Mouse (Mus musculus) neutrophil, adult 59 days (primary cell): ENCODE data around the gene Lypd1. TPM values are rescaled to one million over a fixed set of nuclear protein-coding genes. Genes with fewer than 3 reads are reported as not detected.

Source experiments
- total RNA-seq, 2 experiments: library from RNA; stranded (reverse); gene quantifications; 1 replicate in 1 of 2; 2 replicates in 1 of 2; pipeline ENCODE4 v1.2.4; 2023

Gene Lypd1
- not detected for total RNA-seq

GRCm38 (mm10) chr1:125912601-125913600 lies at the start of gene Lypd1:
Lypd1 (minus strand) TSS chr1:125913101.

Other genes starting within 250 kb of the Lypd1 start
- gene Gpr39, start 236.1 kb downstream of the Lypd1 start, total RNA-seq = not detected